Mouse (Mus musculus) lung, postnatal 10 days (tissue): ENCODE data around the gene Cpne7.
"Not testable (repeated sequence)": the region's sequence is repeated elsewhere in the genome, so short reads cannot be mapped to it uniquely, and the experiment has no call there.

Experiments
- DNase-seq: peaks from one replicate; pipeline ENCODE4 v3.0.0; 2021

Cpne7 gene

DNA sequence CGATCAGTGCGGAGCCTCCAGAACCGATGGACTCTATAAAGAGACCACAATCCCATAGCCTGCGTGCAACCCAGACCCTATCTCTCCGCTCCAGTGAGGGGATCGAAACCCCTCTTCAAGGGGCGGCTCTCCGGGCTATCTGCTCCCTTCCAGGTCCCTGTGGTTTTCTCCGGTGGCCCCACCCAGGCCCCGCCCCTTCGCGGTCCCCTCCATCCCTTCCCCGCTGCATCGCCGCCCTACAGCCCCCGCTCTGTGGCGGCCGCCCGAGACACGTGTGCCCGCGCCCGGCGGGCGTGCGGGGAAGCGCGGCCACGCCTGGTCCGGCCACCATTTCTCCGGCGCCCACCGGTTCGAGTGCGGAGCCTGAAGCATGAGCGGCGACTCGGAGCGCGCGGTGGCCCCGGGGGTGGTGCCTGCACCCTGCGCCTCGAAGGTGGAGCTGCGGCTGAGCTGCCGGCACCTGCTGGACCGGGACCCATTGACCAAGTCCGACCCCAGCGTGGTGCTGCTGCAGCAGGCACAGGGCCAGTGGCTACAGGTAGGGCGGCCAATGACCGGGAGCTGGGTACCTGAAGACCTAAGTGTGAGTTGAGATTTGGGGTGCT lies at the start of gene Cpne7:
Gene Cpne7, plus strand, starts transcription at position 248 of the 605 bp plus-strand sequence.
- DNase-seq = no peak

- peak; percentile 46 for DNase-seq
These were observed 46.0 kb upstream of the Cpne7 start for GRCm38 (mm10) chr8:123071176-123071575.

DNA sequence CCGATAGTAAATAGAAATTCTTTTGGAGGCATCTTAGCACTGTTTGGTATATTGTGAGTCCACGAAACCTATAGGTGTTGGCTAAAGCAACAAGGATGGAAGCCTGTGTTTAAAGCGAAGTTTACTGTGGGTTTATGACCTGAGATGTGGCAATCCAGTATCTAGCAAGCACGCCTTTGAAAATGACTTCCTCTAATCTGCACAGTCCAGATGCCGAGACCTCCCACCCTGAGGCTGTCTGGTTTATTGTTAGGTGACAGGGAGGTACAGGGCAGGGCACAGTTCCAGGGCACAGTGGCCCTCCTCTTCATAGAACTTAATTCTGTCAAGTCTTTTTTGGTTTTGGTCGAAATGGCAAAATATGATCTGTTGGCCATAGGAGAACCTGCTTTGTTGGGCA lies 40.0 kb upstream of the Cpne7 start:
- no peak for DNase-seq

DNA sequence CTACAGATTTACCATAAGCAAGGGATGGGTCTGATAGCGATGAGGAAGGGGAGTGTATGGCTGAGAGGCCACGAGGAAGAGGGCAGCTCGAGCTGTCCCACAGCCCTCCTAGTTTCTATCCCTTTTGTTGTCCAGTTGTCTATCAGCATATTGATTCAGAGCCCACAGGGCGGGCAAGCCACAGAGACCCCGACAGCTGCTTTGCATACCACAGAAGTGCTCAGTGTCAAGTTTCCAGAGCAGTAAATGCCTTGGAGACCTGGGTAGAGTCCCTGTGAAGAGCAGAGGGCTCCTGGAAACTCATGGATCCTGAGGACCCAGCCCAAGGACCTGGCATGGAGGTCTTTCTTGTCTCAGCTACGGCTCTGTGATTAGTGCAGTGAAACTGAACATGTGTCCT lies 34.2 kb upstream of the Cpne7 start:
- no peak for DNase-seq

DNA sequence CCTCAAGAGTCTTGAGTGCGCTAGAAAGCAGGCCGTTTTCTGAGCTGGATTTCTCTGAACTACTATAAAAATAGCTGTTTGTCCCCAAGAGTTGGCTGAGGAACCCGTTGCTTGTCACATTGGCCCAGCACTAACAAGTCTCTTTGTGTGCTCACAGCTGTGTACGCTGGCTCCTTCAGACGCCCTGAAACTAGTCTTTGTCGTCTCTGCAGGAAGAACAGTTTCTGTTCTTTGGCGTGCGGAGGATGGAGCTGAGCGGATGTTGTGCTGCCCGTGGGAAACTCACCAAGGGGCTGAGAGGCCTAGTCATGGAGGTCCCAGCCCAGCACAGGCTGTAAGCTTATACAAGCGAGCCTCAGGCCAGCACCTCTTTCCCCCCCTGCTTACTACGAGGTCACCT lies 33.6 kb upstream of the Cpne7 start:
- no peak for DNase-seq

DNA sequence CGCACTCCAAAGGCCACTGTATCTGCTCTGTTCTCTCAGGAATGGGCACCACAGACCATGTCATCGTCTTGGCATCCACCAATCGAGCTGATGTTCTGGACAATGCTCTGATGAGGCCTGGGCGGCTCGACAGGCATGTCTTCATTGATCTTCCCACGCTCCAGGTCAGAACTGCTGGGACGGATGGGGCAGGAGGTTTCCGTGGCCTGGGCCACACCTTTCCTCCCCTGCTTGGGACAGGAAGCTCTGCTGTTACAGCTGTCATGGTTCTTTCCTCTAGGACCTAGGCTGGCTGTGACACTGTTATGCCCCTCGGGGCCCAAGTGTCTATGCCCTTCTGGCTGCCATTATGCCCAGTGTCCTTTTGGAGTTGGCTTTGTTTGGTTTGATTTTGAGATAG lies 29.9 kb upstream of the Cpne7 start:
- no peak for DNase-seq

GRCm38 (mm10) chr8:123097216-123097615 lies 20.0 kb upstream of the Cpne7 start:
- no peak for DNase-seq

DNA sequence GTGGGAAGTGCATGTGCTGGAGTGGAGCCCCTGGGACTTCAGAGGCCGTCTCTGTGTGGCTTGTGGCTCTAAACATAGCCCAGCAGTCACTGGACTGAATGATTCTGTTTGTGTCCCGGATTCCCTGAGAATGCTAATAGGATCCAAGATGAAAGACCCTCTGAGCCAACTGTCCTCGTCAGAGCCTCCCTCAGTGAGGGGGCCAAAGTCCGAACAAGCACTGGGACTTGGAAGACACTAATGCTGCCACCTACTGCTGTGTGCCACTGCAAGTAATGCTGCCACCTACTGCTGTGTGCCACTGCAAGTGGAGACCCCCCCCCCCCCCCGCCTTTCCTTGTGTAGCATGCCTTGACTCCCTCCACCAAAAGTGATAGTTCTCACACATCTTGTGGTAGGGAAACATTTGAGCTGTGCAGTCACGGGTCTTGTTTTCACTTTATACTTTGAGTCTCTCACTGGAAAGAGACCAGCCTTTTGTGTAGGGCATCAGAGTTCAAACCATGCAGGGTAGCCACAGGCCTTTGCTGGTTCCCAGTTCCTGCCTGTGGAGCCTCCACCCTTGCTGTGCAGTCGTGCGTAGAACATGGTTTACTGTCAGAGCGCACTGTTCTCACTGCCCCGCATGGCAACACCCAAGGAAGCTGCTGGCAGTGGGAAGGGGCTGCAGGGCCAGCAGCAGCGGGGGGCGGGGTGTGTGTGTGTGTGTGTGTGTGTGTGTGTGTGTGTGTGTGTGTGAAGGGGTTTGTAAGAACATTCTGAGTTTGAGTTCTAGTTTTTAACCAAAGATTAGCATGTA lies 19.2 kb upstream of the Cpne7 start:
- no peak for DNase-seq

DNA sequence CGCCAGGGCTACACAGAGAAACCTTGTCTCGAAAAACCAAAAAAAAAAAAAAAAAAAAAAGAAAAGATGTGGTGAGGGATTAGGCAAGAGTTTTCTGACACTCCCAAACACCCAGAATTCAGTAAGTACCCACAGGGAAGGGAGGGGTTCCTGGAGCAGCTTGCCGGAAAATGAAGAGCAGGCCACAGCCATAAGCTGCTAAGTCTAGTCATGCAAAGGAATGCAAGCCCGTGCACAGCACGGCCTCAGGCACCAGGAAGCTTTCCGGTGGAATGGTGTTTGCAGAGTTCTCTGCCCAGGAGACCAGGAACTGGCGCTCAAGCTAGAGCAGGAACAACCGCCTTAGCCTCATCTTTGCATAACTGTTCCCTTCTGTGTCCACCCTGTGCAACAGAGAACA lies 16.9 kb upstream of the Cpne7 start:
- no peak for DNase-seq

DNA sequence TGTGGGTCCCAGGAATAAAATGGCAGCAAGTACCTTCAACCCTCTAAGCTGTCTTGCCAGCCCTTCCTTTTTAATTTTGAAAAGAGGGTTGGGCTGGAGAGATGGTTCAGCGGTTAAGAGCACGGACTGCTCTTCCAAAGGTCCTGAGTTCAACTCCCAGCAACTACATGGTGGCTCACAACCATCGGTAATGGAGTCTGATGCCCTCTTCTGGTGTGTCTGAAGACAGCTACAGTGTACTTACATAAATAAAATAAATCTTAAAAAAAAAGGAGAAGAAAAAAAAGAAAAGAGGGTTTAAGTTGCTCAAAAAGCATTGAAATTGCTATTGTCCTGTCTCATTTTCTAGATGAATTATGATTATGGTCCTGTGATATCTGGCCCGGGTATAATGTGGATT lies 15.9 kb upstream of the Cpne7 start:
- DNase-seq = no peak

- peak; percentile 99 for DNase-seq
These were observed 15.2 kb upstream of the Cpne7 start, which contains the start of gene Rpl13 for GRCm38 (mm10) chr8:123101735-123102685. Rpl13 (plus strand) TSS chr8:123102350.

GRCm38 (mm10) chr8:123102855-123103254 lies 14.3 kb upstream of the Cpne7 start:
- not testable (repeated sequence) for DNase-seq

DNA sequence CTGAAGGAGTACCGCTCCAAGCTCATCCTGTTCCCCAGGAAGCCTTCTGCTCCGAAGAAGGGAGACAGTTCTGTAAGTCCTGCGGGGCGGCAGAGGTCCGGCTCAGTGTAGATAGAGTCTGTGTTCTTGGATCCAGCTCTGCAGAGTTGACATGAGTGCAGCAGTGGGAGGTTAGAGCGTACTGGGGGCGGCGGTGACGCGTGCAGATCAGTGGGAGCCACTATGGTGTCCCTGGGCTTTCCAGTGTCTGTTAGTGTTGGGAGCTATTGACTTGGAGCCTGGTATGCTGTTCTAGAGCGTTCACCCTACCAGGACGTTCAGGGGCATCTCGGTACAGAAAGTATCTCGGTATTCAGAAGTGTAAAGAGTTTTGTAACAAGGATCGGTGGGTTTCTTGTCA lies 13.9 kb upstream of the Cpne7 start:
- no peak for DNase-seq

GRCm38 (mm10) chr8:123104046-123104767 lies 13.0 kb upstream of the Cpne7 start:
- DNase-seq = no peak

GRCm38 (mm10) chr8:123105553-123106326 lies 11.4 kb upstream of the Cpne7 start:
- peak; percentile 54 for DNase-seq

GRCm38 (mm10) chr8:123106531-123106930 lies 10.6 kb upstream of the Cpne7 start:
- peak; percentile 56 for DNase-seq

DNA sequence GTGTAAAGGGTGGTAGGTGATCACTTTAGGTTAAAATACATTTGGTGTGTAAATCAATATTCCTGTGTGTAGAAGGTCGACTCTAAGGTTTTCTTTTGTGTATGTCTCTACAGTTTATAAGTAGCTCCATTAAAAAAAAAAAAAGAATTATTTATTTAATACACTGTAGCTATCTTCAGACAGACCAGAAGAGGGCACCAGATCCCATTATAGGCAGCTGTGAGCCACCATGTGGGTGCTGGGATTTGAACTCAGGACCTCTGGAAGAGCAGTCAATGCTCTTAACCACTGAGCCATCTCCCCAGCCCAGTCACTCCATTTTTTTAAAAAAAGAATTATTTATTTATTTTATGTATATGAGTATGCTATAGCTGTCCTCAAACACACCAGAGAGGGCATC lies 9.2 kb upstream of the Cpne7 start:
- no peak for DNase-seq

GRCm38 (mm10) chr8:123108953-123109352 lies 8.2 kb upstream of the Cpne7 start:
- DNase-seq = no peak

- peak; percentile 78 for DNase-seq
These were observed 6.5 kb upstream of the Cpne7 start for GRCm38 (mm10) chr8:123110649-123111048.

- DNase-seq = peak; percentile 45
These were observed 4.3 kb upstream of the Cpne7 start for GRCm38 (mm10) chr8:123112892-123113291.

GRCm38 (mm10) chr8:123113908-123114469 lies 3.2 kb upstream of the Cpne7 start:
- DNase-seq = no peak
